Mouse (Mus musculus) CD4-positive, CD25-positive, alpha-beta regulatory T cell (primary cell): ENCODE results near the gene Bmp15. TPM values are rescaled to one million over a fixed set of nuclear protein-coding genes. Genes with fewer than 3 reads are reported as not detected.

Experiments
- polyA plus RNA-seq: library from polyadenylated mRNA; unstranded; fragments of 100-300 nt; shearing (Covaris generic); gene quantifications from one replicate; pipeline ENCODE4 v1.2.1, GENCODE M21; 2017

Gene Bmp15
- not detected for polyA plus RNA-seq

GRCm38 (mm10) chrX:6320621-6321020 is at the start of gene Bmp15:
TSS of gene Bmp15 (minus strand) at chrX:6320721.

Other genes with a start within 250 kb of the Bmp15 start
- gene AU022751, start 237.3 kb downstream of the Bmp15 start, polyA plus RNA-seq = not detected
- 0.10 TPM for gene Nudt10, start 147.7 kb downstream of the Bmp15 start, polyA plus RNA-seq
- 0.08 TPM for gene Shroom4, start 79.1 kb upstream of the Bmp15 start, polyA plus RNA-seq